Mouse (Mus musculus): ENCODE results near the gene Mok.

The Mok gene

DNA sequence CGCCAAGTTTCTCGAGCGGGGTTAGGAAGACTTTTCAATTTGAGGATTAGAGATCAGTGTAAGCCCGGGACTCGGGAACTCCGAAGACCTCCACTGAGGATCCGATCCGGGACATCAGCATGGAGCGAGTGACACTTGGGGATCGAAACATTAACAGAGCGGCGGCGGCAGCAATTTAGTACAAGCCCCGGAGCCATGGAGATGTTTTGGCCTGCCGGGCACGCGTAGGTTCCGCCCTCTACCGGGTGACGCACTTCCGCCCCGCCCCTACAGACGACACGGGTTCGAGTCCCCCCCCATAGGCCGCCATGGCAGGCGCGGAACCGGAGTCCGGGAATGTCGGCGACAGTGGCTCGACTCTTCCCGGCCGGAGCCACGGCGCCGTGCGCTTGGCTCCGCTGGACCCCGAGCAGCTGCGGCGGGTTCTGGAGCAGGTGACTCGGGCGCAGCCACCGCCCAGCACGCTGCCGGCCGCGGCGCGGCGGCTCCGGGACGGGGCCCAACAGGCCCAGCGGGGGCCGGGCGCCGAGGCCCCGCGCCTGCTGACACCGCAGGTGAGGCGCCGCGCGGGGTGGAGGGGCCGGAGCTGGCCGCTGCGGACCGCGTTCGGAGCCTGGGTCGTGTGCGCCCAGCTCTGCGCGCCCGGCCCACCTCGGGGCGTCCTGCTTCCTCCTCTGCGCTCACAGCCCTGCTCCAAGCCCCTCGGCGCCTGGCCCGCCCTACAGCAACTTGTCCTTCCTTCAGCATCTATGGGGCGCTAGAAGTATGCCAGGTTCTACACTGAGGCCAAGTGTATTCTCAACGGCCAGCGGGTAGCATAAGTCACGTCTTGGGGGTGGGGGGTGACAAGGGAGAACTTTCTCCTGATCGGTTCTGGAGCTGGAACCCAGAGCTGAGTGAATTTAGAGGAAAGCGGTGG is 9.5 kb upstream of the Mok start, which contains the start of gene Zfp839:
Gene Zfp839, plus strand, starts transcription at position 244 of the 919 bp plus-strand sequence.
- in situ Hi-C loops (cut with MboI, MseI): no loop called here

GRCm38 (mm10) chr12:110846191-110846765 is 5.5 kb upstream of the Mok start:
- in situ Hi-C loops (cut with MboI, MseI): loop anchor here (10.0 kb wide), 1 partner anchor 361 kb away; no protein-coding TSS in a partner anchor

- in situ Hi-C loops (cut with MboI, MseI): loop anchor here (10.0 kb wide), 1 partner anchor 361 kb away; no protein-coding TSS in a partner anchor
Measured at GRCm38 (mm10) chr12:110845131-110845880, 4.6 kb upstream of the Mok start.

- in situ Hi-C loops (cut with MboI, MseI): loop anchor here (5.0 to 10.0 kb wide), 4 partner anchors 92 to 412 kb away; no protein-coding TSS in a partner anchor
Measured at GRCm38 (mm10) chr12:110844227-110845130, 3.7 kb upstream of the Mok start.

DNA sequence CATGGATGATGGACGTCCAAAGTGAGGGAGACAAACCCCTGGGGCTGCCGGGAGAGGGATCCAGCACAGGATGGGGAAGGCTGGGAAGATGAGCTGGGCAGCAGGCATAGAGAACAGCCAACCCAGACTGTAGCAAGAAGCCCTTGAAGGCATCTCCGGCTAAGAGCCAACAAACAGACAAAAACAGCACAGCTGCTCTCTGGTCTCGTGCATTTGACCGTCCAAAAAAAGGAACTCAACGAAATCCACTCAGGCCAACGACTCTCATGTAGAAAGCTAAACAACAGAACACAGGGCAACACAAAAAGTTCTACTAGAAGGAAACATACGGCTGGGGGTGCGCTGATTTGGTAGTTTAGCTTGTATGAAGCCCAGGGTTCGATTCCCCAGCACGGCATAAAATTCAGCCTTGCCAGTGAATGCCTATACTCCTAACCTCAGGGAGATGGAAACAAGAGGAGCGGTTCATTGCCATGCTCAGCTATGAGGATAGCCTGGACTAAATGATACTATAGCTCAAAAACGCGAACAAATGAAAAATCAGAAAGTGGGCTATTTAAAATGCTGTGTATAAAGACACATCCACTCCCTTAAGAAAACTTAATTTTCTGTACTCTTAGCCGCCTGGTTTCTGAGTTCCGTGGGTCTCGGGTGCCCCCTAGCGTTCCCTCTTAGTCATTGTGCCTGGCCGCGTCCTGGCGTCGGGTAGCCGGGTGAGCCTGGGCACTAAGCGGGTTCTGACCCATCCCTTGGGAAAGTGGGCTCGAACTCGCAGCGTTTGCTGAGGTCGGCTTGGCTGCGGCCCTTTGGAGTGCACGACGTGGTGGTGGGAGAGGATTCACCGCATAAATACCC is 2.7 kb upstream of the Mok start:
- in situ Hi-C loops (cut with MboI, MseI): loop anchor here (5.0 to 10.0 kb wide), 4 partner anchors 91 to 411 kb away; no protein-coding TSS in a partner anchor

GRCm38 (mm10) chr12:110841731-110842493 is 1.2 kb upstream of the Mok start:
- in situ Hi-C loops (cut with MboI, MseI): loop anchor here (5.0 to 10.0 kb wide), 4 partner anchors 90 to 410 kb away; no protein-coding TSS in a partner anchor

- in situ Hi-C loops (cut with MboI, MseI): no loop called here
Measured at GRCm38 (mm10) chr12:110837850-110838249, 2.9 kb downstream of the Mok start.

GRCm38 (mm10) chr12:110837192-110837841 is 3.4 kb downstream of the Mok start:
- in situ Hi-C loops (cut with MboI, MseI): no loop called here

DNA sequence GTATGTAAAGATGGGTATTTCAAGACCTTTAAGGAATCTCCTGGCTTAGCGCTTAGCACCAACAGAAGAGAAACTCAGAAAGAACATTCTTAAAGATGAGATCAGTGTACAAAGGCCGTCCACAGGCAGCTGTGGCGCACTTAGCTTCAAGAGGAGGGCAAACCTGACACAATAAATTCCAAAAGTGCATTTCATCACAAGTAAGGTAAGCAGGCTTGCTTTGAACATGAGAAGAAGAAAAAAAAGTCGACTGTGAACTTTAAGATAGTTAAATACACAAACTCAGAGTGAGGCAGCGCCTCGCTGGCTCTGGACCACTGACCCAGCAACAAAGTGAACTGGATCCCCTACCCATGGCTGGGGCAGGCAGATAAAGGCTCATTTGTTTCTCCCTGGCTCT is 4.0 kb downstream of the Mok start:
- in situ Hi-C loops (cut with MboI, MseI): no loop called here

- in situ Hi-C loops (cut with MboI, MseI): no loop called here
Measured at GRCm38 (mm10) chr12:110835182-110835581, 5.6 kb downstream of the Mok start.

- in situ Hi-C loops (cut with MboI, MseI): no loop called here
Measured at GRCm38 (mm10) chr12:110830293-110831024, 10.3 kb downstream of the Mok start.

DNA sequence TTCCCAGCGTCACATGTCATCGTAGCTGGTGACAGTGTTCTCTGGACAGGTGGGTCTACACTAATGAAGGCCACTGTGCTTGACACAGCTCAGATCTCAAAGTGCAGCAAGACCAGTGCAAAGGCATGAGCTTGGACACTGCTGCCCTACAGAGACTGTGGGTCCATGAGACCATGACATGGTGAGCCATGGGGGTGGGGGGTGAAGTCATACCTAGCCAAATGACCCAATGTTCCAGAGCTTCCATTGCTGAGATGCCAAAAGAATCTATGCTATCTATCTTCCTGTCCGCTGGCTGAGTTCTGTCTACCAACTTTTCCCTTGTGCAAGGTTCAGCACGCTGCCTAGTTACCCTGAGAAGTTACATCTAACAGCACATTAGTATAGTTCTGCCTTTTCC is 11.8 kb downstream of the Mok start:
- in situ Hi-C loops (cut with MboI, MseI): no loop called here

DNA sequence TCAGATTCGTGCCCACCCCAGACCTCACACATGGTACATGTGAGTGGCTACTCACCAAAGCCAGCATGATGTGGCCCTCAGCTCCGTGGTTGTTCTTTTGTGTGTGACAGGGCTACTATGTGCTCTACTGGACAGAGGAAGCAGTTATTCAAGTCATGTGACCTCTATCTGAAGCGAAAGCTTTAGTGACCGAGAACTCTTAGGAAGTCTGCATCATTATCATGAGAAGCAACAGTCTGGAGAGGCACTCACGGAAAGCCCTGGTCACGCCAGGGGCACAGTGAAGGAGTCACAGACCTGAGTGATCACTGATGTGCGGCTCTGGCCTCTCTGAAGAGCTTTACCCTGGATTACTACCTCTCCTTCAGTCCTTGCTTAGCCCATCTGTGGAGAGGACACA is 18.4 kb downstream of the Mok start:
- in situ Hi-C loops (cut with MboI, MseI): loop anchor here (5.0 kb wide), 1 partner anchor 410 kb away; no protein-coding TSS in a partner anchor

DNA sequence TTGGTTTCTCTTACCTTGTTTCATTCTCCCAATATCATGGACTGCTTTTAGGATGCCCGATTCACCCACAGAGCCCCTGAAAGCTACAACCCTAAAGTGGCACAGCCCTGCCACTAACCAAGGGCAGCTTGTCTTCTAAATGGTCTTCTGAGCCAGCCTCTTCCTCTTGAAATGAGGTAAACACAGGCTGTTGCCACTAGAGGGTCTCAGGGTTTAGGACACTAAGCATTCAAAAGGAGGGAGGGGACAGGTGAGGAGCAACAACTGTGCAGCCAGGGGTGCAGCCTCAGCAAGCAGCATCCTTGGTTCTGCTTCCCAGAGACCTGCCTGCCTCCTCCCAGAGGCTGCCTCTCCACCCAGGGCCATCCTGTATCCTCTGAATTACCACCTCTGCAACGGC is 19.0 kb downstream of the Mok start:
- in situ Hi-C loops (cut with MboI, MseI): loop anchor here (5.0 kb wide), 1 partner anchor 409 kb away; no protein-coding TSS in a partner anchor

GRCm38 (mm10) chr12:110819367-110819766 is 21.4 kb downstream of the Mok start:
- in situ Hi-C loops (cut with MboI, MseI): no loop called here

GRCm38 (mm10) chr12:110816833-110817232 is 23.9 kb downstream of the Mok start:
- in situ Hi-C loops (cut with MboI, MseI): no loop called here

DNA sequence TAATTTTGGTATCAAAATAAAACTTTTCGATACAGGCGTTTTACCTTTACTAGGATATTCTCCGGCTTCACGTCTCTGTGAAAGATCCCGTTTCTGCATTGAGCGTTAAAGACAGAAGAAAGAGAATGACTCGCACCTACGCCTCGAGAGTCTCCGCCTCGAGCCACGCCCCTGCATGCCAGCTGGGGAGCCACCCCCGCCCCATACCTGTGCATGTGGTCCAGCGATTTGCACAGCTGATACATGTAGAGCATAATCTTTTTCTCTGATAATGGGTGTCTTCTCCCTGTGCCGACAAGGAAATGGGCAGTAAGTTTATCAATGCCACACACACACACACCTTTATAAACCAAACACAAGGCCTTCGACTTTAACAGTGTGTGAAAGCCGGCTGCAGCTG is 25.8 kb downstream of the Mok start:
- in situ Hi-C loops (cut with MboI, MseI): no loop called here

- in situ Hi-C loops (cut with MboI, MseI): no loop called here
Measured at GRCm38 (mm10) chr12:110813624-110814023, 27.1 kb downstream of the Mok start.

All from T-helper 1 cell (primary cell).